Mouse (Mus musculus): ENCODE measurements at regions not wholly inside any gene's neighbourhood (a gene's known extent, or its start where the extent isn't known, plus 50 kb on each side); places are given as distances from the start of the nearest gene placed in this dataset.

DNA sequence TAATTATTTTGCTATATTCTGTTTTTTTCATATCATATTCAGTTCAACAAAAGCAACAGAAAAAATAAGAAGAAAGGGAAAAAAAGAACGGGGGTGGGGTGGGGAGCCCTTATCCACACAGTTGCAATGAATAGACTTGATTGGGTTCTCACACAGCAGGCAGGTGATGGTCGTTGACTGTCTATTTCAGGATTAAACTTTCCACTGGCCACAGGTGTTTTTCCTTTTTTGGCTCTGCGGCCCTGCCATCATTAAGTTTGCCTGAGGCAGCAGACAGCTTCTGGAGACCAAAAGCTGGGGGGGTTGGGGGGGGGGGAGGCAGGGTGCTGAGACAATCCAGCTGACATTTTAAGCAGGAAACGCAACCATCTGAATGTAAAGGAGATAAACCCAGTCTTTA is 298.4 kb upstream of the Kcnh8 start:
- no peaks in the 10 kb centered on the region for H3K36me3 ChIP-seq (replicated peaks; ENCODE audit: control insufficient read depth, insufficient read depth)
- H3K27ac ChIP-seq = no peak overlapping the region
- H3K9me3 ChIP-seq (ENCODE audit: control insufficient read depth, low read length) = no peaks in the 10 kb centered on the region
- DNase-seq (ENCODE audit: low spot score) (no peak), ATAC-seq (ENCODE audit: low FRiP score) (no peak)
- WGBS = 83% methylated on average over 4 of the region's 4 CpGs
- H3K9ac ChIP-seq = no peak overlapping the region
- H3K27me3 ChIP-seq (ENCODE audit: control insufficient read depth, insufficient read depth, low read length) = no peaks in the 10 kb centered on the region
- H3K4me3 ChIP-seq (replicated peaks; ENCODE audit: low read length) = no peak overlapping the region
- no peaks in the 10 kb centered on the region for H3K4me1 ChIP-seq (replicated peaks; ENCODE audit: control insufficient read depth, insufficient read depth, low read length)
- H3K4me2 ChIP-seq (replicated peaks) = no peak overlapping the region

DNA sequence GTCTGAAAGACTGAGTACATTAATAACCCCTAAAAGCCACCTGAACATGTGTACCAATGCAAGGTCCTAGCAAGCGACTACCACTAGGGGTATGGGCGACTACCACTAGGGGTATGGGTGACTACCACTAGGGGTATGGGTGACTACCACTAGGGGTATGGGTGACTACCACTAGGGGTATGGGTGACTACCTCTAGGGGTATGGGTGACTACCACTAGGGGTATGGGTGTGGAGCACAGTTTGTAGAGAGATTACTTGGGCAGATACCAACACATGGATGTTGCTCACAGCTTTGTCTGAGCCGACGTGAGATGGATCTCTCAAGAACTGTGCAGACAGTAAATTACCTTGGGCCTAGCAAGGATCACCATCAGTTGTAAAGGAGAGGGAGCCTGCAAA is 299.2 kb upstream of the Kcnh8 start:
- Histone ChIP-seq H3K4me1 (replicated peaks; ENCODE audit: control insufficient read depth, insufficient read depth, low read length) (no peaks in the 10 kb centered on the region), H3K9me3 (ENCODE audit: control insufficient read depth, low read length) (no peaks in the 10 kb centered on the region), H3K27me3 (ENCODE audit: control insufficient read depth, insufficient read depth, low read length) (no peaks in the 10 kb centered on the region), H3K4me3 (replicated peaks; ENCODE audit: low read length) (no peak overlapping the region), H3K36me3 (replicated peaks; ENCODE audit: control insufficient read depth, insufficient read depth) (no peaks in the 10 kb centered on the region), H3K4me2 (replicated peaks) (no peak overlapping the region), H3K9ac (no peak overlapping the region), H3K27ac (no peak overlapping the region)
- 96% methylated on average over 4 of the region's 4 CpGs for WGBS
- DNase-seq (ENCODE audit: low spot score) (no peak), ATAC-seq (ENCODE audit: low FRiP score) (no peak)

GRCm38 (mm10) chr17:52299769-52300168 is 302.7 kb upstream of the Kcnh8 start:
- no peaks in the 10 kb centered on the region for H3K27me3 ChIP-seq (ENCODE audit: control insufficient read depth, insufficient read depth, low read length)
- no peaks in the 10 kb centered on the region for H3K36me3 ChIP-seq (replicated peaks; ENCODE audit: control insufficient read depth, insufficient read depth)
- H3K4me3 ChIP-seq (replicated peaks; ENCODE audit: low read length) = no peak overlapping the region
- H3K9me3 ChIP-seq (ENCODE audit: control insufficient read depth, low read length) = no peaks in the 10 kb centered on the region
- no peak overlapping the region for H3K27ac ChIP-seq
- ATAC-seq (ENCODE audit: low FRiP score) = no peak
- no peak overlapping the region for H3K9ac ChIP-seq
- WGBS = 89% methylated on average over 4 of the region's 4 CpGs
- no peaks in the 10 kb centered on the region for H3K4me1 ChIP-seq (replicated peaks; ENCODE audit: control insufficient read depth, insufficient read depth, low read length)
- no peak for DNase-seq (ENCODE audit: low spot score)
- no peak overlapping the region for H3K4me2 ChIP-seq (replicated peaks)

DNA sequence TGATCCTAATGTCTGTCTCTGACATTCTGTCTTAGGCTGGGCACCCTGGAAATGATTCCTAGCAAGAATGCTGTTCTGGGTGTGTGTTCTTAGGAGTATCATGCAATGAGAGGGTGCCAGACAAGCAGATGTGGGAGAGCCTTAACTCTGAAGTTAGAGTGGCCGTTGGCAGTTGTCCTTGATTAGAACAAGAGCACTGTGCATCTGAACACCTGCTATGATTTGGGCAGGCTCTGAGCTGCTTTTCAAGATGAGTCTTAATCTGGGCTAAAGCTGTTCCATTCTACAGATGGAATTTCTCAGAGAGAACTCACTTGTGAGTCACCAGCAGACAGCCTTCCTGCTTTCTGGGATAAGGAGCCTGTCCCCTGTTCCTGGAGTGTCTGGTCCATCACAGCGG is 317.1 kb upstream of the Kcnh8 start:
- no peak overlapping the region for H3K4me3 ChIP-seq (replicated peaks; ENCODE audit: low read length)
- no peak for DNase-seq (ENCODE audit: low spot score)
- H3K9me3 ChIP-seq (ENCODE audit: control insufficient read depth, low read length) = no peaks in the 10 kb centered on the region
- no peak overlapping the region for H3K4me2 ChIP-seq (replicated peaks)
- H3K36me3 ChIP-seq (replicated peaks; ENCODE audit: control insufficient read depth, insufficient read depth) = no peaks in the 10 kb centered on the region
- no peaks in the 10 kb centered on the region for H3K27me3 ChIP-seq (ENCODE audit: control insufficient read depth, insufficient read depth, low read length)
- H3K4me1 ChIP-seq (replicated peaks; ENCODE audit: control insufficient read depth, insufficient read depth, low read length) = no peaks in the 10 kb centered on the region
- H3K27ac ChIP-seq = no peak overlapping the region
- no peak for ATAC-seq (ENCODE audit: low FRiP score)
- no peak overlapping the region for H3K9ac ChIP-seq
- 94% methylated on average over 2 of the region's 2 CpGs for WGBS

- H3K27me3 ChIP-seq (ENCODE audit: control insufficient read depth, insufficient read depth, low read length) = no peaks in the 10 kb centered on the region
- no peaks in the 10 kb centered on the region for H3K4me1 ChIP-seq (replicated peaks; ENCODE audit: control insufficient read depth, insufficient read depth, low read length)
- no peak overlapping the region for H3K4me3 ChIP-seq (replicated peaks; ENCODE audit: low read length)
- H3K9ac ChIP-seq = no peak overlapping the region
- H3K27ac ChIP-seq = no peak overlapping the region
- H3K9me3 ChIP-seq (ENCODE audit: control insufficient read depth, low read length) = no peaks in the 10 kb centered on the region
- no peak for DNase-seq (ENCODE audit: low spot score)
- no peak overlapping the region for H3K4me2 ChIP-seq (replicated peaks)
- H3K36me3 ChIP-seq (replicated peaks; ENCODE audit: control insufficient read depth, insufficient read depth) = no peaks in the 10 kb centered on the region
- 71% methylated on average over 3 of the region's 3 CpGs for WGBS
- ATAC-seq (ENCODE audit: low FRiP score) = no peak
These were observed 320.2 kb upstream of the Kcnh8 start for GRCm38 (mm10) chr17:52282264-52282663.

- Histone ChIP-seq H3K36me3 (replicated peaks; ENCODE audit: control insufficient read depth, insufficient read depth) (no peaks in the 10 kb centered on the region), H3K27me3 (ENCODE audit: control insufficient read depth, insufficient read depth, low read length) (no peaks in the 10 kb centered on the region), H3K9ac (no peak overlapping the region), H3K27ac (no peak overlapping the region), H3K4me1 (replicated peaks; ENCODE audit: control insufficient read depth, insufficient read depth, low read length) (no peaks in the 10 kb centered on the region), H3K4me2 (replicated peaks) (no peak overlapping the region), H3K9me3 (ENCODE audit: control insufficient read depth, low read length) (no peaks in the 10 kb centered on the region), H3K4me3 (replicated peaks; ENCODE audit: low read length) (no peak overlapping the region)
- 85% methylated on average over 4 of the region's 4 CpGs for WGBS
- DNase-seq (ENCODE audit: low spot score) = no peak
- no peak for ATAC-seq (ENCODE audit: low FRiP score)
These were observed 324.0 kb upstream of the Kcnh8 start for GRCm38 (mm10) chr17:52278523-52278922.

- Histone ChIP-seq H3K4me3 (replicated peaks; ENCODE audit: low read length) (no peak overlapping the region), H3K9me3 (ENCODE audit: control insufficient read depth, low read length) (no peaks in the 10 kb centered on the region), H3K36me3 (replicated peaks; ENCODE audit: control insufficient read depth, insufficient read depth) (no peaks in the 10 kb centered on the region), H3K27me3 (ENCODE audit: control insufficient read depth, insufficient read depth, low read length) (no peaks in the 10 kb centered on the region), H3K4me2 (replicated peaks) (no peak overlapping the region), H3K9ac (no peak overlapping the region), H3K27ac (no peak overlapping the region), H3K4me1 (replicated peaks; ENCODE audit: control insufficient read depth, insufficient read depth, low read length) (no peaks in the 10 kb centered on the region)
- DNase-seq (ENCODE audit: low spot score) (no peak), ATAC-seq (ENCODE audit: low FRiP score) (no peak)
- 83% methylated on average over 2 of the region's 2 CpGs for WGBS
These were observed 333.7 kb upstream of the Kcnh8 start for GRCm38 (mm10) chr17:52268792-52269191.

DNA sequence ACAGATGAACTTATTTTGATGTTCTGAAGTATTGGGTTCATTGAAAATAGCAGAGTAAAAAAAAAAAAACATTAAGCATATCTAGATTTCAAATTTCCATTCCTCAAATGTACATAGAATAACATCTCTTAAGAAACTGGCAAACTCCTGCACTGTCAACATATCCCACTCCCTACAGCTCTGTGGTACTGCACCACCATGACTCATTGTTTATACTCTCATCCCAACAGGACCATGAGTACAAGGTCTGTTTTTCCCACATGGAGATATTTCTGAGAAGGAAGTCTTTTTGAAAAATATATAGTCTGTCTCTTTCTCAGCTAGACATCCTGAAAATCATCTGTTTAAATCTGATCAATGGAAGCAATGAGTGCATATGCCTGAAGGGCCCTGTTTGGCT is 351.2 kb upstream of the Kcnh8 start:
- Histone ChIP-seq H3K27me3 (ENCODE audit: control insufficient read depth, insufficient read depth, low read length) (no peaks in the 10 kb centered on the region), H3K4me3 (replicated peaks; ENCODE audit: low read length) (no peak overlapping the region), H3K36me3 (replicated peaks; ENCODE audit: control insufficient read depth, insufficient read depth) (no peaks in the 10 kb centered on the region), H3K4me1 (replicated peaks; ENCODE audit: control insufficient read depth, insufficient read depth, low read length) (no peaks in the 10 kb centered on the region), H3K27ac (no peak overlapping the region), H3K9me3 (ENCODE audit: control insufficient read depth, low read length) (no peaks in the 10 kb centered on the region), H3K4me2 (replicated peaks) (no peak overlapping the region), H3K9ac (no peak overlapping the region)
- ATAC-seq (ENCODE audit: low FRiP score) (no peak), DNase-seq (ENCODE audit: low spot score) (no peak)

DNA sequence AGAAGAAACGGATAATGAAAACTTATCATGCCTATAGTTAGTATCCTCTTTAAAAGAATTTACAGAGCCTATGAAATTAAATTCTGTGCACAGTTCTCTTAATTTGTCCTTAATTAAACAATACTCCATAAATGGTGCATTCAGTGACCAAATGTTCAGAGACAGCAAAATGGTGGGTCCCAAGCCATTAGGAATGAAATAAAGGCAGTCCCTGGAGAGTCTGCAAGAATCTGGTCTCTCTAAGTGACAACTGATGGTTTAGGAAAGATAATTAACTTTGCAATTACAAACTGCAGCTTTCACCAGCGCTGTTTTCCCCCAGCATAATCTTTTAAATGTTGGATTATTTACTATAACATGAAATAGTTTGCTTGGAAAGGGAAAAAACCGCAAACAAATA is 376.9 kb upstream of the Kcnh8 start:
- Histone ChIP-seq H3K9me3 (ENCODE audit: control insufficient read depth, low read length) (no peaks in the 10 kb centered on the region), H3K27ac (no peak overlapping the region), H3K27me3 (ENCODE audit: control insufficient read depth, insufficient read depth, low read length) (no peaks in the 10 kb centered on the region), H3K4me2 (replicated peaks) (no peak overlapping the region), H3K4me1 (replicated peaks; ENCODE audit: control insufficient read depth, insufficient read depth, low read length) (no peaks in the 10 kb centered on the region), H3K4me3 (replicated peaks; ENCODE audit: low read length) (no peak overlapping the region), H3K9ac (no peak overlapping the region), H3K36me3 (replicated peaks; ENCODE audit: control insufficient read depth, insufficient read depth) (no peaks in the 10 kb centered on the region)
- ATAC-seq (ENCODE audit: low FRiP score) (no peak), DNase-seq (ENCODE audit: low spot score) (no peak)
- WGBS = 70% methylated on average over 3 of the region's 3 CpGs

GRCm38 (mm10) chr17:52220422-52220821 is 382.1 kb upstream of the Kcnh8 start:
- no peaks in the 10 kb centered on the region for H3K9me3 ChIP-seq (ENCODE audit: control insufficient read depth, low read length)
- no peaks in the 10 kb centered on the region for H3K27me3 ChIP-seq (ENCODE audit: control insufficient read depth, insufficient read depth, low read length)
- no peak overlapping the region for H3K9ac ChIP-seq
- no peaks in the 10 kb centered on the region for H3K36me3 ChIP-seq (replicated peaks; ENCODE audit: control insufficient read depth, insufficient read depth)
- no peak overlapping the region for H3K27ac ChIP-seq
- H3K4me2 ChIP-seq (replicated peaks) = no peak overlapping the region
- no peak overlapping the region for H3K4me3 ChIP-seq (replicated peaks; ENCODE audit: low read length)
- WGBS = 87% methylated on average over 3 of the region's 3 CpGs
- DNase-seq (ENCODE audit: low spot score) (no peak), ATAC-seq (ENCODE audit: low FRiP score) (no peak)
- no peaks in the 10 kb centered on the region for H3K4me1 ChIP-seq (replicated peaks; ENCODE audit: control insufficient read depth, insufficient read depth, low read length)
